Mouse (Mus musculus) skeletal muscle tissue, adult 2 months (tissue): Measurements from ENCODE around the gene Cdyl2.

Source experiments
- DNase-seq: peaks from one replicate; pipeline ENCODE4 v3.0.0-alpha.2; 2012; ENCODE audit warnings: low read depth, low spot score

Gene Cdyl2

DNA sequence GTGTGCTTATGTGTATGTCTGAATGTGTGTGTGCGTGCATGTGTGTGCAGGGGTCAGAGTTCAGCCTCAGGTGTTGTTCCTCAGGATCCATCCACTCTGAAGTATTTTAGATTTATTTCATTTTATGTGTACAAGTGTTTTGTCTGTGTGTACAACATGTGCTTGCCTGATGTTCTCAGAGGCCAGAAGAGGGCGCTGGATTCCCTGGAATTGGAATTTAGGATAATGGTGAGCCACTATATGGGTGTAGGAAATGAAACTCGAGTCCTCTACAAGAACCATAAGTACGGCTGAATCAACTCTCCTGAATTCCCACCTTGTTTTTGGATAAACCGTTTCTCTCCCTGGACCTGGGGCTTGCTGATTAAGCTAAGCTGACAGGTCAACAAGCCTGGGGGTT, 61.2 kb downstream of the Cdyl2 start:
- DNase-seq, result no peak

DNA sequence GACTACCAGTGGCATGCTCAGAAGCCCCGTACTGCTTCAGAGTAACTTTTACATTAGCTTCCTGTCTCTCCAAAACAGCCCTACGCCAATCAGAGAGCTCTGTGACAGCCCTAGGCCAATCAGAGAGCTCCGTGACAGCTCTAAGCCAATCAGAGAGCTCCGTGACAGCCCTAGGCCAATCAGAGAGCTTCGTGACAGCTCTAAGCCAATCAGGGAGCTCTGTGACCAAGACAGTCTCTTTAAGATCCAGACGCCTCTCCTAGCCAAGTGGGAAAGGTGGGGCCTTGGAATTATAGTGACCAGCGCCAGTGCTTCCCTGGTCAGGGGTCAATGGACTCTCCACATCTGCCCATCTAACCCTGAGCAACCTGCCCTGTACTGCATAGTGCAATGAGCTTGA, 62.2 kb downstream of the Cdyl2 start:
- DNase-seq, result no peak

DNA sequence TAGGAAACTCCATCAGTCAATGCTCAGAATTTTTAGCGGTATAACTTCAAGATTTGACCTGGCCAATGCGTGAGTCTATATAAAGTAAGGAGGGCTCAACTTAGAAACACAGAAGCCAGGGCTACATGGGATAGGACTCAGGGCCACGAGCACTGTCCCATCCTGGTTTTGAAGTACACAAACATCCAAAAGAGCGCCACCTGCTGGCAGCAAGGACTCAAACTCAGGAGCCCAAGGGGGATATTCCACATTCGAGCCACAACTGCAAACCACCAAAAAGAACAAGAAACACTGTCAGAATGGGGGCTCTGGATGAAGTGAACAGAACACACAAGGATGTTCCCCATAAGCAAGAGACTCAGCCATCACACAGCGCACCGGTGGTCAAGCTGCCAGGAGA, 63.8 kb downstream of the Cdyl2 start:
- DNase-seq, result no peak

DNA sequence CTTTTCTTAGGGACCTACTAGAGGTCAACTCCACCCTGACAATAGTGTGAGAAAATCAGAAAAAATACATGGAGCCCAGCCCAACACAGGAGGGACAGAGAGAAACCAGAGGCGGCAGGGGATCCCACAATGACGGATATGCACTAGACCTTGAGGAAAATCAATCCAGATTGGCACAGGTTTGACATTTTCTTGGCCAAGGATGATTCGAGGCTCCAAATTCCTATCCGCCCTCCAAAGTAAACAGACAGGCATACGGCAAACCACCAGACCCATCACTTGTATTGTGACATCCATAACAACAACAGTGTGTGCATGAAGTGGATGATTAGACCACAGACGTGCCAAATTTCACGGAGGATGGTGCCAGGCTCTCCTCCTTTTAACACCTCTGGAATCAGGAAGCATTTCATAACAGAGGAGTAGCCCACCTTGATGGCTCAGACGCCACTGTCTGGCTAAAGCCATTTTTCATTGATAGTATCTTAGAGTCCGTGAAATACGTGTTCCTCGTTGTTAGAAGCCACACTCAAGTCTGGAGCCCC, 65.9 kb downstream of the Cdyl2 start:
- DNase-seq, result no peak

DNA sequence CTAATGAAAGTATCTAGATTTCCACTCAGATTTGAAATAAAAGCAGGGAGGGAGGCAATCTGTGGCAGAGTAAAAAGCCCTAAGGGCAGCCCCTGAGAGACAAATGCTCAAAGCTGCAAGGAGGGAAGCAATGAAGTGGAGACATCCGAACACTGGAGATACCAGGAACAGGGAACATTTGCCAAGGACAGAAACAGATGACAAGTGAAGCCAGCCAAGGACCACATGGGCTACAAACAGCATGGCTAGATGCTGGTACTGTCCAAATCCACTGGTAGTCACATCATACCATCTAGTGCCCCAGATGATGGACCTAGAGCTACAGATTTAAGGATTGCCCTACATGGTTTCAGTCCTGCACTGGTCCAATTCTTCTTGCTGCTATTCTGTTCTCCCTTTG, 71.3 kb downstream of the Cdyl2 start:
- DNase-seq, result no peak

DNA sequence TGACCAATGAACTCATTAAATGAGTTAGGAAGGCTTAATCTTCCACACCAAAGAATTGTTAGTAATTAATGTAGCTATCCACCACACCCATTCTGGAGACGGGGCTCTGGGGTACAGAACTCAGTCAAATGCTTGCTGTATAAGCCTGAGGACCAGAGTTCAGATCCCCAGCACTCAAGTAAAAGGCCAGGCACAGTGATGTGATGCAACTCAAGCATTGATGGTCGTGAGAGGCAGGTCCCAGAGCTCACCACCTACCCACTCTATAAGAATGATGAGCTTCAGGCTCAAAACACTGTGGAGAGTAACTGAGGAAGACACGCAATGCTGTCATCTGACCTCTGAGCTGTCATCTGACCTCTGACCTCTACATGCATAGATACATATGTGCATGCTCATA, 76.0 kb downstream of the Cdyl2 start:
- no peak for DNase-seq

DNA sequence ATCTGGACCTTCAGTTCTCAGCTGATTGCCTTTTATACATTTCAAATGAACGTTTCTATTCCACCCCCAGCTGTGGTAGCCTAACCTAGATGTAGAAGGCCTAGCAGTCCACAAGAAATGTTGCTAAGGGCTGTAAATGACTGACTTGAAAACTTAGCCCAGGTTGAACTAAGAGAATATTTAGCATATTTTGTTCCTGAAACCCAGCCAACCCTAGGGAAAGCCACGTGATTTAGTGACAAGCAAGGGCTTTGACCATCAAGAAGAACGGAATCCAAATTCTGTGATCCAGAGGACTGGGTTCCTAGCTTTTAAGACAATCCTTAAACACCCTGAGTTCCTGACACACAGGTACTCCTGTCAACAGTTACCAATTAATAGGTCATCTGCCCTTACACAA, 77.9 kb downstream of the Cdyl2 start:
- no peak for DNase-seq

DNA sequence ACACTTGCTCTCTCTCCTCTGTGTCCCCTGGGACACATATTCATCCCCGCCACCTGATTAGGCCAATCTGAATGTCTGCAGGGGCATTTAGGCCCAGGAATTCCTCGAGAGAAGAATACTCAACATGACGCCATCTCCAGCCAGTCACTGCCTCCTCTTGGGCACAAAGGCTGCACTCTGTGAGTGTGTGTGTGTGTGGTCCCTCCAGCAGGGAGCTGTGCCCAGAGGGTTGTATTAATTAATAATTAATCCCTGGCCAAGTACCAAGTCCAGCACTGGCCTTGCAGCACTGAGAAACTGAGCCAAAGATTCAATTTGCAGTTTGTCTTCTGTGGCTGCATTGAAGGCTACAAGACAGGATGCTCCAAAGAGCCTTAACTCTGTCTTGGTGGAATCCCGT, 79.8 kb downstream of the Cdyl2 start:
- no peak for DNase-seq

DNA sequence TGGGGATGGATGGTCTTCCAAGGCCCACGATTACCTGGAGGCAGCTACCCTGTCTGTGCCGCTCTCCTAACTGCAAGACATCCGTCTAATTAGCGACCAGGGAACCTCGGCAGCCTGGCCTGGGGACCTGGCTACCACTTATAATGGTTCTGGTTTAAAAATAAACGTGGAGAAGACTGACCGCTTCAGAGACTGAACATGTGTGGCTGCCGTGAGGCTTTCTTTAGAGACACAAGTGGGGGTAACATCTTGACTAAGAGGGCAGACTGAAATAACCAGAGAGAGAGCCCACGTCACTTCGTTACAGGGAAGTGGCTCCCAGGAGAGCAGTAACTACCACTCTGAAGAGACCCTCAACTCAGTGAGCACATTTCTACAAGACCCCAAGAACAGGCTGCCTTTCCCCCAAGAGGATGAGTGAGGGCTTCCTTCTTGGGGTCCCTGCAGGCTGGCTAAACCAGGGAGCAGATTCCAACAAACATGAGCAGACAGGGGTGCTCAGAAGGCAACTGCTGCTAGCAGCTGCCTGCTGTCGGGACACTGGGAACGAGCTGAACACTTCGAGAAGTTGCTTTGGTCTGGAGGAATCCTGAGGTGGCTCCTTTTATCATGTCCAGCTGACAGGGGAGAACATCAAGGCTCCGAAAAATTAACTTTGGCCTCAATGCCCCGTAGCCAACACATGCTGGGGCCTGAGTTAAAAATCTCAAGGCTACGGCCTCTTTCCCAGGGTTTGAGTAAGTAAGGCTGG, 82.6 kb downstream of the Cdyl2 start:
- DNase-seq, result no peak

DNA sequence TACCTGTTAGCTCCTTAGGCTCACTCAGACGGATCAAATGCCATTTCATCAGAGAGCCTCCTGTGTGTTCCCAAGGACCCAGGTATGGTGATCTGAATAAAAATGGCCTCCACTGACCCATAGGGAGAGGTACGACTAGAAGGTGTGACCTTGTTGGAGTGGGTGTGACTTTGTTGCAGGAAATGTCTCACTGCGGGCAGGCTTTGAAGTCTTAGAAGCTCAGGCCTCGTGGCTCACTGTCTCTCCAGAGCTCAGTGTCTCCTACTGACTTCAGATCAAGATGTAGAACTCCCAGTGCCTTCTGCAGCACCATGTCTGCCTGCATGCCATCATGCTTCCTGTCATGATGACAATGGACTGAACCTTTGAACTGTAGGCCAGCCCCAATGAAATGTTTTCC, 87.4 kb downstream of the Cdyl2 start:
- no peak for DNase-seq

DNA sequence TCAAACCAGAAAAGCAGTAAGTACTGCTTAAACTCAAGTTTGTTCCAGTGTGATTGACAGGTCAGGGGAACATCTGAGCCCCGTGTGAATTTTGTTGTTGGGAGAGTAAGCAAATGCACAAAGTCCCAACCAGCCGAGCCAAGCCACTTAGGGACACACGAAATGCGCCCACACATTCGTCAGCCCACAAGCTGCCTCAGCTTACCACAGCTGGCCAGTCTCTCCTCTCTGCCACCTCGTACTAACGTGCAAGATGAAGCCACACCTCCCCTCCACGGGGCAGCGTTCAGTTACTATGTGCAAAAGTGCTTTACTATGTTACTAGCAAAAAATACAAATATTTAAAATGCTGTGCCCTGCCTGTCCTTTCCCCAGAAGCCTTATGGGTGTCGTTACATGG, 91.9 kb downstream of the Cdyl2 start:
- no peak for DNase-seq

DNA sequence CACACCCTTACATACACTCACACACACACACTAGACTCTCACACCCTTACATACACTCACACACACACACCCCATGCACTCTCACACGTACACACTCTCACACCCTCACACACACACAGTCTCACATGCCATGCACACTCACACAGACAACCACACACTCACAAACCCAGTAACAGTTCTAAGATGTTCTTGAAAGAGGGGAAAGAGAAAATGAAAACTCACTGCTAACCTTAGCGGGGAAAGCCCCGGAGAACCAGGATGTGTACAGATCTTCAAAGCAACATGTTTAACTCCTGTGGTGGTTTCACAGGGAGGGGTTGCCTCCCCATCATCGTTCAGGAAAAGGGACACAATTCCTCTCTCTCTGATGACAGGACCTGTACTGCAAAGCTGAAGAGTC, 94.8 kb downstream of the Cdyl2 start:
- no peak for DNase-seq

DNA sequence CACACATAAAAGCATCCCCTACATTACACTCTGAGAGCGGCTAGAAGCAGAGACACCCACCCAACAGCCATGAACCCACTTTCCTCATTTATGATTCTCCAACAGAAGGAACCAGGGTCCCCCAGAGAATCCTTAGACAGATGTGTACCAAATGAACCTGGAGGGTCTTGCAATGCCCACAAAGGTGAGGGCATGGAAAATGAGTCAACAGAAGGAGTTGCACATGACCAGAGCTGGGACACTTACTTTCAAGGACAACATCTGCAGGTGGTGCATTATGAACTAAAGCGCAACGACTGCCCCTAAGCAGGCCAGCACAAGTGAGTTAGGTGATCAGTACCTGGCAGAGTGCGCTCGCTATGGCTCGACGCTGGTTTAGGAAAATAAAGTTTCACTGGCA, 95.6 kb downstream of the Cdyl2 start:
- no peak for DNase-seq

DNA sequence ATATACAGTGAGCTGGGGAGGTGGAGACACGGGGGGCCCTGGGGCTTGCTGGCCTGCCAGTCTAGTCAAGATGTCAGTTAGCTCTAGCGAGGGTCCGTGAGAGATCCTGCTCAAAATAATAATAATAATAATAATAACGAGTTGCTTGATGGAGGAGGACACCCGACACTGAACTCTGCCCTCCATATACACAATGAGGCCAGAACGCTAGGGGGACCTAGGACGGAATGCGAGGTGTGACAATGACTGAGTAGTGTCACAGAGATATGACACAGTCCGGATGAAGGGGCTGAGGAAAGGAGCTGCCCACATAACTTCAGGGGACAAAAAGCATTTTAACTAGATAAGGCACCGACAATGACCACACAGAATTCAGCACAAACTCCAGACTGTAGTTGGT, 96.4 kb downstream of the Cdyl2 start:
- no peak for DNase-seq

DNA sequence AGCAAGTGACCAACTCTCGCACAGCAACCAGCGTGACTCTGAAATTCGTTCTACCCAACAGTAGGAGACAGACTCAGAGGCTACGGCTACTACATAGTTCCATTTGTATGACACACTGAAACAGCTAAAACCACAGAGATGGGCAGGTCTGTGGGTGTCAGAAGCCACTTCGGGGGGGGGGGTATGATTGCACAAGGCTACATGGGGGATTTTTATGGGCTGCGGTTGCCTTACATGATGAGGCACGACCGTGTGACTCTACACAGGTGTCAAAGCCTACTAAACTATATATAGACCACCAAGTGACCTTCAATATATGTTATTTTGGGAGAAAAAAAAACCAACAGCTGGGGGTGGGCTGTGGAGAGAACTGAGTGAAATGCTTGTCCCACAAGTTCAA, 96.8 kb downstream of the Cdyl2 start:
- peak; percentile 19 for DNase-seq

DNA sequence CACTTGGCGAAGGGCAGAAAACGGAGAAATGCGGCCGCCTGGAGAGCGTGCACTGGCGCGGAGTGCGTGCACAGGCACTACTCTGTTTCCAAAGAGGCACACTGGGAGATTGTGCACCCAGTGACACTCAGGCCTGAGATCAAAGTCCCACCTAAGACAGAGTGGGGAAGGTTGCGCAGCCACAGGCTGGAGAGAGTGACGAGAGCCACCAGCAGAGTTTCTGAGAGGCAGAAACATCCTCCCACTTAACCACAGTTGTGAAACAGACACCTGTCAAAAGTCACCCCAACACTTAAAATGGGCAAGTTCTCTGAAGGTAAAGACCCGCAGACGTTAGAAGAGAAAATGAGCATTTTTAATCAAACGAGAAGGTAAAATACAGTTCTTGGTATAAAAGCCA, 97.5 kb downstream of the Cdyl2 start:
- no peak for DNase-seq

DNA sequence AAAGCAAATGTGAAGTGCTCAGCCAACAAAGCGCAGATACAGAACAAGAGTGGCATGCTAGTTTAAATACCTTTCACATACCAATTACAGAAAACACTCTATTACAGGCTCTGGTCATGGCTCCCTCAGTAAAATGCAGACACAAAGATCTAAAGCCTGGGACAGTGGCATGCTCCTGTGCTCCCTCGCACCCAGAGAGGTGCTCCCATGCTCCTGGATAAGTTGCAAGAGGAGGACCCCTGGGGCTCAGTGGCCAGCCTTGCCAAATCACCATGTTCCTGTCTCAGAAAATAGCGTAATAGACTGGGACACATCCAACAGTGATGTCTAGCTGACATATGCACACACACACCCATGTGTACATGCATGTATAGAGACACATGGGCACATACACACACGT, 98.4 kb downstream of the Cdyl2 start:
- no peak for DNase-seq

DNA sequence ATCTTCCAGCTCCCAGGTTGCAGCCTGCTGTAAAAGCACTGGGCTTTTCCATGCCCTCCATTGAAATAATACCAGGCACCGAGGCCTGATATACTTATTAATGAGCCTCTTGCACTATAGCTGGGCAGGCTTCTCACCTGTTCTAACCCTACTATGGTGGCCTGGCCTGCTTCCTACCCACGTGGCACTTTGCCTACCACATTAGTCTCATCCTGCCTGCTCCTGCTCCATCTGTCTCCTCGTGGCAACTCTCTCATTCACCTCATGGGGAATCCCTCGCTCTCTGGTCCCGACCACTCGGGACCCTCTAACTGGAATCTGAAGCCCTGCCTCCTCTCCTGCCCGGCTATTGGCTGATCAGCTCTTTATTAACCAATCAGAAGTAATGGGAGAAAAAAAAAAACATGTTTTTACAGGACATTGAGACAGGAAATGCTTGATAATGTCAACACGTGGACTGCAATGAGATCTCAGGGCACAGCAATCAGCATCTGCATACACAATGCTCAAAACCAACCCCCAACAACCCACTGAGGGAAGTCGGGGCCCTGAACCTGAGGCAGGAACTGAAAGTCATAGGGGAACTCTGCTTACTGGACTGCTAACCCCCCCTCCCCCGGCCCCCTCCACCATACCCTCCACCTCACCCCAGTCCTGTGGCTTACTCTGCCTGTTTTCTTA, 99.2 kb downstream of the Cdyl2 start:
- DNase-seq, result no peak

DNA sequence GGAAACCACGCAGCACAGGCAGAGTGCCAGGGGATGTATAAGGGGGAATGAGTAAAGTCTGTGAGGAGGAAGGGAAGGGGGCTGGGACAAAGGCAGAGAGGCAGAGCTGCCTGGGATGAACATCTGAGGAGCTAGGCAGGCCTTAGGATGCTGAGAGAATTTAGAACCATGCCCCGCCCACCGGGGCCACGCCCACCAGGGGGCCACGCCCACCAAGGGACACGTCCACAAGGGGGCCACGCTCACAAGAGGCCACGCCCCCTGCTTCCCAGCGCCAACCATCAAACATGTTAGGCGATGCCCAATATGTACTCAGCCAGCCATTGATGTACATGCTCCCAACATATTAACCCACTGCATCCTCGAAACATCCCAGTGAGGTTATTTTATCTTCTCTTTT, 102.7 kb downstream of the Cdyl2 start:
- DNase-seq, result no peak

DNA sequence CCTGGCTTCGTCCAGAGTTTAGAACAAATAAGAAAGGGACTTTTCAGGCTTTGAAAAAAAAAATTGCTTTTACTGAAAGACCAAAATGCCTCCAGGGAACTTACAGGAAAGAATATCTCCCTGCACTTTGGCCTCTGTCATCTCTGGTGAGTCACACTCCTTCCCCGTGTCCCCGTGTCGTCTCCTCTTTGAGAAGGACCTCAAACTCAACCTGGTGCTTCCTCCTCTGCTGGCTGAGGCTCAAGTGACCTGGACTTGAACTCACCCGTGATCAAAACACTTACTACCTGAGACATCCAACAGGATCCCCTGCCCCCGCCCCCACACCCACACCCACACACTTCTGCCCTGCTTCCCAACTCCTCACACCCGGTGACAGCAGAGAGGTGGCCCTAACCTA, 103.8 kb downstream of the Cdyl2 start:
- no peak for DNase-seq

DNA sequence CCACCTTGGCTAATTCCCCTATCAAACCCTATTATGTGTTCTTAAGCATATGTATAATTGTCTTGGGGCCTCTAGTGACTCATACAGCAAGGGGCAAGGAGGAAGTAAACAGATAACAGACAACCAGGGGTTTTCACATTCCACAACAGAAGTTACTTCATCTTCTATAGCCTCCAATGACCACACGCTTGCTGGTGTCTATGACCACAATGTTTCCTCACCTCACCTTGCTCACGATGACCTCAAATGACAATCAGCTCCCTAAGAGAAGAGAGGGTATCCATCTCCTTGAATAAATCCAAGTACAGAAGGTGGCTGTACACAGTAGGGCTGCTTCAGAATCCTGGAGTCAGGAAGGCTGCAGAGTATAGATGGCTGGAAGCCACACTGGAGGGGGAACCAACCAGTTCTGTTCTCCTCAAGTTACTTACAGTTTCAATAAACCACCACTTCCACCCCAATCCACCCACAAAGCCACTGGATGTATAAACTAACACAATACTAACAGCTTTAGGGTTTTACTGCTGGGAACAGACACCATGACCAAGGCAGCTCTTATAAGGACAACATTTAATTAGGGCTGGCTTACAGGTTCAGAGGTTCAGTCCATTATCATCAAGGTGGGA, 104.8 kb downstream of the Cdyl2 start:
- DNase-seq, result no peak

DNA sequence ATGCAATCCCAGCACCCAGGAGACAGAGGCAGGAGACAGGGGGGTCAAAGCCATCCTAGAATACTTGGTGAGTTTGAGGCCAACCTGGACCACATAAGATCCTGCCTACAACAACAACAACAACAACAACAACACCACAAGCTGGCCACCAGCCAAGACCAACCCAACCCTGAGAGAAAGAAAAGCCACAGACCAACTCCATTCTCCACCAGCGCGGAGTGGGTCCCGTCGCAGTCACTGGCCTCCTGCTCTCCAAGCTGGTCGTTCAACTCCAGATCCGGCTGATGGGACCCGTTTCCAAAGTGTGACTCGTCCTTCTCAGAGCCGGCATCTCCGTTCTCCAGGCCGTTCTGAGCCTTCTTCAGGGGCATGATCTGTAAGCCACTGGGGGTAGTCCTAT, 109.2 kb downstream of the Cdyl2 start:
- no peak for DNase-seq

DNA sequence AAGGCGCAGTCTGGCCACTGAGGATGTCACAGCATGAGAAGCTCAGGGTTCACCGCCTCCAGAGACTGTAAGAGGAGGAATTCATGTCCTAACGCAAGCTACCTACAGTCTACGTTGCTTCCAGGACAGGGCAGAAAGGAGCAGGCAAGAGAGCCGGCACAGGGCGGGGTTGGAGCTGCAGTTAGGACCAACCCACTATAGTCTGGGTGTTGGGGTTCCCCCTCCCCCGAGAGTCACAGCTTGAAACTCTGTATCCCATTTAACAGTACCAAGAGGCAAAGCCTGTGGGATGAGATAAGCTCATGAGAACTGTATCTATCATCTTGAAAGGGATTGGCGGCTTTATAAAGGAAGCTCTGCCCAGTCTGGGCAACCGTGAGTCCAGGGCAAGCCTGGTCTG, 110.5 kb downstream of the Cdyl2 start:
- no peak for DNase-seq
